Mouse (Mus musculus) stomach, postnatal 0 days (tissue): ENCODE data around the gene Txndc5. TPM values are rescaled to one million over a fixed set of nuclear protein-coding genes. Genes with fewer than 3 reads are reported as not detected.

Experiments used
- ATAC-seq: fragments of 200-750 bp; cut with Nextera tagmentation; 2 replicates; pipeline ENCODE4 v1.8.0; 2017; ENCODE audit not compliant: low FRiP score, low TSS enrichment
- DNase-seq: peaks from one replicate; pipeline ENCODE4 v3.0.0-alpha.2; 2016; ENCODE audit warnings: low spot score
- H3K27ac ChIP-seq: fragments of 300-500 bp; sonication (generic); replicated peaks from 2 replicates; pipeline ENCODE4 v1.5.1; 2014; ENCODE audit warnings: mild to moderate bottlenecking, control low read depth
- H3K27me3 ChIP-seq: fragments of 300-500 bp; sonication (generic); 2 replicates; pipeline ENCODE4 v1.6.1; 2014; ENCODE audit warnings: low read length; ENCODE audit not compliant: control insufficient read depth, insufficient read depth
- H3K36me3 ChIP-seq: fragments of 300-500 bp; sonication (generic); 2 replicates; pipeline ENCODE4 v1.6.1; 2014; ENCODE audit warnings: low read length, mixed read lengths; ENCODE audit not compliant: control insufficient read depth, insufficient read depth
- H3K4me1 ChIP-seq: fragments of 300-500 bp; sonication (generic); replicated peaks from 2 replicates; pipeline ENCODE4 v1.6.1; 2014; ENCODE audit warnings: antibody characterized with exemption; ENCODE audit not compliant: control insufficient read depth, insufficient read depth
- H3K4me2 ChIP-seq: fragments of 300-500 bp; sonication (generic); replicated peaks from 2 replicates; pipeline ENCODE4 v1.6.1; 2014; ENCODE audit warnings: low read depth, mild to moderate bottlenecking, control low read depth, moderate library complexity
- H3K4me3 ChIP-seq: fragments of 300-500 bp; sonication (generic); 2 replicates; pipeline ENCODE4 v1.5.1; 2014; ENCODE audit warnings: low read depth, low read length, control low read depth
- H3K9ac ChIP-seq: fragments of 300-500 bp; sonication (generic); 2 replicates; pipeline ENCODE4 v1.6.1; 2014; ENCODE audit warnings: mild to moderate bottlenecking, low read length, control low read depth, mixed read lengths
- H3K9me3 ChIP-seq: fragments of 300-500 bp; sonication (generic); 2 replicates; pipeline ENCODE4 v1.6.1; 2016; ENCODE audit warnings: low read length; ENCODE audit not compliant: control insufficient read depth
- CTCF ChIP-seq: IDR thresholded peaks from 2 replicates; pipeline ENCODE4 v1.5.1; 2016; ENCODE audit warnings: antibody characterized with exemption, low read depth, mild to moderate bottlenecking, moderate library complexity
- EP300 ChIP-seq: optimal IDR thresholded peaks from 2 replicates; pipeline ENCODE3; 2016; ENCODE audit warnings: antibody characterized with exemption
- WGBS: fragments of 180-500 bp; shearing (Covaris S2); extraction: QIAGEN DNeasy Blood & Tissue Kit; methylation state at CpG from one replicate; pipeline ENCODE4 v1.1.7; 2014; 5-methylcytosine and 5-hydroxymethylcytosine counted together
- polyA plus RNA-seq: library from polyadenylated mRNA; unstranded; fragments of >200 nt; fragmentation: Nextera tagmentation; extraction: Ambion mirVana; gene quantifications from 2 replicates; pipeline ENCODE4 v1.2.1, GENCODE M21; 2015

The Txndc5 gene
- polyA plus RNA-seq, 1 experiment from 2014 or later = 183 TPM

DNA sequence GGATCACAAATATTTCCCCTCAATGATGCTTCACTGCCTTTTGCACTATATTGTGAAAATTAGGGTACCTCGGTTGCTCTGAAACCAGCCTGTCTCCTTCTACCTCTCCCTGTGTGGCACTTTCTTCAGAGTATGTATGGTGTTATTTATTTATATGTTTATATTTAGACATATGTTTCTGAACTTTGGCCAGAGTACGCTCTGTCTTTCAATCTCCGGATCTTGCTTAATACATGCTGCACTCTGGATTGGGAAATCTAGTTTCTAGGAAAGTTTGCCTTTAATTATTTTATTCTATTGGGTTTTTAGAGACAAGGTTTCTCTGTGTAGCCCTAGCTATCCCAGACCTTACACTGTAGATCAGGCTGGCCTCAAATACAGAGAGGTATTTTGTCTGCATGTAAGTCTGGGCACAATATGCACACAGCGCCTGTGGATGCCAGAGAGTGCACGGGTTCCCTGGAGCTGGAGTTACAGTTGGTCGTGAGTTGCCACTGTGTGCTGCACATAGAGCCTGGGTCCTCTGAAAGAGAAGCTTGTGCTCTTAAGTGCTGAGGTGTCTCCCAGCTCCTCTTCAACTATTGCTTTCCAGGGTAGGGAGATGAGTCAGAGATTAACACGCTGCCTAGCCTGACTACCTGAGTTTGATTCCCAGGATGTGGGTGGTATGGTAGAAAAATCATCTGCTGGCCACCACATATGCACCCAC lies 10.7 kb upstream of the Txndc5 start:
- no peak overlapping the region for H3K4me2 ChIP-seq
- no peak for TF ChIP-seq CTCF
- no peaks in the 10 kb centered on the region for H3K27me3 ChIP-seq
- H3K27ac ChIP-seq = no peak overlapping the region
- H3K36me3 ChIP-seq = no peaks in the 10 kb centered on the region
- WGBS = 81% methylated on average over 7 of the region's 7 CpGs
- H3K4me3 ChIP-seq = no peak overlapping the region
- no peaks in the 10 kb centered on the region for H3K4me1 ChIP-seq
- no peak for ATAC-seq
- no peak overlapping the region for H3K9ac ChIP-seq
- no peak for DNase-seq
- no peaks in the 10 kb centered on the region for H3K9me3 ChIP-seq

GRCm38 (mm10) chr13:38537521-38537920 lies 8.9 kb upstream of the Txndc5 start:
- no peaks in the 10 kb centered on the region for H3K27me3 ChIP-seq
- ATAC-seq = peak; percentile 26

GRCm38 (mm10) chr13:38534731-38535130 lies 6.1 kb upstream of the Txndc5 start:
- Histone ChIP-seq H3K4me3 (no peak overlapping the region), H3K4me1 (0 out of 2 replicates have a peak, but pooled peaks cover 2% of the 10 kb centered on the region), H3K4me2 (no peak overlapping the region), H3K9ac (no peak overlapping the region), H3K27me3 (no peaks in the 10 kb centered on the region), H3K27ac (no peak overlapping the region), H3K9me3 (no peaks in the 10 kb centered on the region), H3K36me3 (no peaks in the 10 kb centered on the region)
- no peak for TF ChIP-seq EP300
- no peak for TF ChIP-seq CTCF
- no peak for ATAC-seq
- 76% methylated on average over 6 of the region's 6 CpGs for WGBS
- DNase-seq = no peak

More at GRCm38 (mm10) chr13:38537521-38537920, 8.9 kb upstream of the Txndc5 start:
- Histone ChIP-seq H3K27ac (no peak overlapping the region), H3K4me1 (0 out of 2 replicates have a peak, but pooled peaks cover 2% of the 10 kb centered on the region), H3K4me3 (no peak overlapping the region), H3K9me3 (no peaks in the 10 kb centered on the region), H3K9ac (no peak overlapping the region), H3K4me2 (no peak overlapping the region), H3K36me3 (no peaks in the 10 kb centered on the region)
- no peak for TF ChIP-seq EP300
- TF ChIP-seq CTCF = no peak
- no peak for DNase-seq

DNA sequence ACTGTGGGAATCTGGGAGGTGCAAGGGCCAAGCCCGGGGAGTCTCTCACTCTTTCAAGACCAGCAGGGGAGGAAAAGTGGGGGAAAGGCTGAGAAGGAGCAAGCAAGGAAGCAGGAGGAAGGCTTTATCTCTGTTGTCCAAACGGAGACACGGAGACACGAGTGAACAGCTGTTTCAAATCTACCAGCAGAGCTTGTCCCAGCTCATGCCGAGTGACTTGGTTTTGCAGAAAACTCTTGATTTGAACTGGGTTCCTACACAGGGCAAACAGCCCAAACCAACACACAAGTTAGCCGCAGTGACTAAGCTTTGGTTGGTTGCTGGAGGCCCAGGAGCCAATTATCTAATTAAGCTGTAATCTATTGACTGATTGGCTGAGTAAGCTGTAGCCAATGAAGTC lies 5.4 kb upstream of the Txndc5 start:
- ATAC-seq (no peak; the same call in 1 of the 2 replicates), DNase-seq (no peak)
- no peak overlapping the region for H3K4me2 ChIP-seq
- WGBS = 27% methylated on average over 6 of the region's 6 CpGs
- H3K27me3 ChIP-seq = no peaks in the 10 kb centered on the region
- no peak overlapping the region for H3K4me3 ChIP-seq
- no peak overlapping the region for H3K27ac ChIP-seq
- no peaks in the 10 kb centered on the region for H3K36me3 ChIP-seq
- TF ChIP-seq EP300 (no peak), CTCF (no peak)
- no peaks in the 10 kb centered on the region for H3K9me3 ChIP-seq
- H3K9ac ChIP-seq = no peak overlapping the region
- 0 out of 2 replicates have a peak, but pooled peaks cover 2% of the 10 kb centered on the region for H3K4me1 ChIP-seq

- Histone ChIP-seq H3K4me1 (0 out of 2 replicates have a peak, but pooled peaks cover 2% of the 10 kb centered on the region), H3K27me3 (no peaks in the 10 kb centered on the region), H3K27ac (no peak overlapping the region), H3K36me3 (no peaks in the 10 kb centered on the region), H3K4me3 (no peak overlapping the region), H3K9ac (no peak overlapping the region), H3K9me3 (no peaks in the 10 kb centered on the region), H3K4me2 (no peak overlapping the region)
- no peak for DNase-seq
- TF ChIP-seq EP300 = no peak
- TF ChIP-seq CTCF = no peak
- 81% methylated on average over 10 of the region's 10 CpGs for WGBS
- no peak for ATAC-seq
Measured at GRCm38 (mm10) chr13:38533461-38533860, 4.8 kb upstream of the Txndc5 start.

DNA sequence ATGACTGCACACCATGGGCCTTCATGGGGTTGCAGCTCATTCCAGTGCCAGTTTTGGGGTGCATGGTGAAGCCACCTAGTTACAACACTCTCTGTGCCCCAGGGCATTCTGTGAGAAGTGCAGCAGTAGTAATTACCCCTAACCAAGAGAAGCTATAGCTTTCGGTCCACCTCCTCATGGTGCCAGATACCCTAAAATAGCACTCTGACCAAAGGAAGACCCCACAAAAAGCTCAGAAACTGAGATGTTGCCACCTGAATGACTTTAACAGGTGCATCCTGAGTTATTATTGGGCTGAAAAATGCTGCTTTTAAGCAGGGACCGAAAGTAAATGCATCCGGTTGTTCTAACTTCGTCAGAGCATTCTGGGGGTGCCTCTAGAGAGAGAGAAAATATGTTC lies 2.9 kb upstream of the Txndc5 start:
- WGBS = 93% methylated on average over 4 of the region's 4 CpGs
- DNase-seq (no peak), ATAC-seq (no peak)
- TF ChIP-seq EP300 = no peak
- no peak for TF ChIP-seq CTCF
- Histone ChIP-seq H3K36me3 (no peaks in the 10 kb centered on the region), H3K9me3 (no peaks in the 10 kb centered on the region), H3K4me3 (no peak overlapping the region), H3K27me3 (no peaks in the 10 kb centered on the region), H3K27ac (no peak overlapping the region), H3K4me2 (no peak overlapping the region), H3K9ac (no peak overlapping the region), H3K4me1 (0 out of 2 replicates have a peak, but pooled peaks cover 3% of the 10 kb centered on the region)
